Mouse (Mus musculus) hindbrain, embryonic 16.5 days (tissue): ENCODE measurements around the gene Slc5a4a. TPM values are rescaled to one million over a fixed set of nuclear protein-coding genes. Genes with fewer than 3 reads are reported as not detected.

Experiments used
- ATAC-seq: fragments of 200-750 bp; cut with Nextera tagmentation; 2 replicates; pipeline ENCODE4 v1.8.0; 2017; ENCODE audit warnings: moderate TSS enrichment, moderate library complexity
- H3K27ac ChIP-seq: fragments of 300-500 bp; sonication (generic); 2 replicates; pipeline ENCODE4 v1.5.1; 2014; ENCODE audit warnings: low read depth, mild to moderate bottlenecking, control low read depth, low read length, moderate library complexity
- H3K27me3 ChIP-seq: fragments of 300-500 bp; sonication (generic); replicated peaks from 2 replicates; pipeline ENCODE4 v1.6.1; 2014; ENCODE audit warnings: low read length; ENCODE audit not compliant: control insufficient read depth, insufficient read depth
- H3K36me3 ChIP-seq: fragments of 300-500 bp; sonication (generic); 2 replicates; pipeline ENCODE4 v1.6.1; 2014; ENCODE audit warnings: mild to moderate bottlenecking, low read length, moderate library complexity, mixed read lengths; ENCODE audit not compliant: control insufficient read depth, insufficient read depth
- H3K4me1 ChIP-seq: fragments of 300-500 bp; sonication (generic); 2 replicates; pipeline ENCODE4 v1.6.1; 2014; ENCODE audit warnings: low read depth, low read length; ENCODE audit not compliant: control insufficient read depth, insufficient read depth
- H3K4me2 ChIP-seq: fragments of 300-500 bp; sonication (generic); 2 replicates; pipeline ENCODE4 v1.6.1; 2014; ENCODE audit warnings: mild to moderate bottlenecking, low read length, control low read depth, moderate library complexity
- H3K4me3 ChIP-seq: fragments of 300-500 bp; sonication (generic); 2 replicates; pipeline ENCODE4 v1.5.1; 2014; ENCODE audit warnings: mild to moderate bottlenecking, low read length, control low read depth, moderate library complexity
- H3K9ac ChIP-seq: fragments of 300-500 bp; sonication (generic); 2 replicates; pipeline ENCODE4 v1.6.1; 2014; ENCODE audit warnings: low read depth, mild to moderate bottlenecking, control low read depth, low read length, moderate library complexity
- H3K9me3 ChIP-seq: fragments of 300-500 bp; sonication (generic); 2 replicates; pipeline ENCODE4 v1.6.1; 2014; ENCODE audit warnings: mild to moderate bottlenecking, low read length, moderate library complexity; ENCODE audit not compliant: control insufficient read depth
- WGBS: fragments of 180-500 bp; shearing (Covaris S2); extraction: QIAGEN DNeasy Blood & Tissue Kit; methylation state at CpG from one replicate; pipeline ENCODE4 v1.1.7; 2014; 5-methylcytosine and 5-hydroxymethylcytosine counted together
- polyA plus RNA-seq: library from polyadenylated mRNA; unstranded; fragments of >200 nt; fragmentation: Nextera tagmentation; extraction: Ambion mirVana; gene quantifications from 2 replicates; pipeline ENCODE4 v1.2.1, GENCODE M21; 2015

Slc5a4a gene
- polyA plus RNA-seq, 1 experiment from 2014 or later: 0.11 TPM

GRCm38 (mm10) chr10:76155911-76156310, 8.7 kb downstream of the Slc5a4a start:
- no peak overlapping the region for H3K27ac ChIP-seq
- no peaks in the 10 kb centered on the region for H3K27me3 ChIP-seq
- H3K36me3 ChIP-seq: no peaks in the 10 kb centered on the region
- H3K9me3 ChIP-seq: no peaks in the 10 kb centered on the region
- WGBS: 79% methylated on average over 6 of the region's 7 CpGs
- H3K9ac ChIP-seq: no peak overlapping the region
- no peak for ATAC-seq
- no peak overlapping the region for H3K4me2 ChIP-seq
- H3K4me3 ChIP-seq: no peak overlapping the region
- H3K4me1 ChIP-seq: no peaks in the 10 kb centered on the region

GRCm38 (mm10) chr10:76157528-76157927, 10.3 kb downstream of the Slc5a4a start:
- H3K4me1 ChIP-seq: no peaks in the 10 kb centered on the region
- H3K4me2 ChIP-seq: no peak overlapping the region
- ATAC-seq: no peak
- H3K27ac ChIP-seq: no peak overlapping the region
- no peaks in the 10 kb centered on the region for H3K36me3 ChIP-seq
- H3K4me3 ChIP-seq: no peak overlapping the region
- H3K27me3 ChIP-seq: no peaks in the 10 kb centered on the region
- 88% methylated on average over 5 of the region's 5 CpGs for WGBS
- H3K9me3 ChIP-seq: no peaks in the 10 kb centered on the region
- H3K9ac ChIP-seq: no peak overlapping the region

DNA sequence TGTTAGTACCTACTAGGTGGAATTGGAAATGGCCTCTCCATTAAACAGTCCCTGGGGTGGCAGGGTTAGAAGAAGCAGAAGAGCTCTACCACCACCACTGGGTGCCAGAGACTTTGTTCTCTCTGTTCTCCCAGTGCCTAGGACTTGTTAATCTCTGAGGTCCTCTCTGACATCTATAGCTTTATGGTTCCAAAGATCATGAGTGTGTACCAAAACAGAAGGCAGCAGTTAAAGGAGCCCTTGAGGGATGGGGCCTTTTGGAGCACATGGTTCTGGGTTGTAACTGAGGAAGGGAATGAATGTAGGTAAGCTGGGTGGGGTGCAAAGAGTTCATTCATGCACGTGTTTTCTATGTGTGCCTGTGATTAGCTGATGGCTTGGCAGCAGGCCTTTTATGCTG, 10.8 kb downstream of the Slc5a4a start:
- Histone ChIP-seq H3K36me3 (no peaks in the 10 kb centered on the region), H3K27ac (no peak overlapping the region), H3K4me3 (no peak overlapping the region), H3K9ac (no peak overlapping the region), H3K4me2 (no peak overlapping the region), H3K4me1 (no peaks in the 10 kb centered on the region), H3K9me3 (no peaks in the 10 kb centered on the region), H3K27me3 (no peaks in the 10 kb centered on the region)
- ATAC-seq: no peak
- 78% methylated on average over 1 of the region's 1 CpGs for WGBS

- H3K9me3 ChIP-seq: no peaks in the 10 kb centered on the region
- no peaks in the 10 kb centered on the region for H3K27me3 ChIP-seq
- no peak overlapping the region for H3K27ac ChIP-seq
- ATAC-seq: no peak
- WGBS: 60% methylated on average over 2 of the region's 2 CpGs
- no peak overlapping the region for H3K9ac ChIP-seq
- H3K4me3 ChIP-seq: no peak overlapping the region
- no peak overlapping the region for H3K4me2 ChIP-seq
- H3K4me1 ChIP-seq: no peaks in the 10 kb centered on the region
- H3K36me3 ChIP-seq: no peaks in the 10 kb centered on the region
Observed at GRCm38 (mm10) chr10:76174899-76175298, 27.6 kb downstream of the Slc5a4a start.

GRCm38 (mm10) chr10:76185216-76185615, 38.0 kb downstream of the Slc5a4a start:
- Histone ChIP-seq H3K36me3 (no peaks in the 10 kb centered on the region), H3K4me2 (no peak overlapping the region), H3K9ac (no peak overlapping the region), H3K9me3 (no peaks in the 10 kb centered on the region), H3K27ac (no peak overlapping the region), H3K4me1 (no peaks in the 10 kb centered on the region), H3K27me3 (no peaks in the 10 kb centered on the region), H3K4me3 (no peak overlapping the region)
- ATAC-seq: no peak
- 81% methylated on average over 4 of the region's 4 CpGs for WGBS

GRCm38 (mm10) chr10:76188010-76188409, 40.8 kb downstream of the Slc5a4a start:
- WGBS: 100% methylated on average over 1 of the region's 1 CpGs
- Histone ChIP-seq H3K27me3 (no peaks in the 10 kb centered on the region), H3K4me3 (no peak overlapping the region), H3K9me3 (no peaks in the 10 kb centered on the region), H3K36me3 (no peaks in the 10 kb centered on the region), H3K27ac (no peak overlapping the region), H3K4me2 (no peak overlapping the region), H3K4me1 (no peaks in the 10 kb centered on the region), H3K9ac (no peak overlapping the region)
- ATAC-seq: no peak

DNA sequence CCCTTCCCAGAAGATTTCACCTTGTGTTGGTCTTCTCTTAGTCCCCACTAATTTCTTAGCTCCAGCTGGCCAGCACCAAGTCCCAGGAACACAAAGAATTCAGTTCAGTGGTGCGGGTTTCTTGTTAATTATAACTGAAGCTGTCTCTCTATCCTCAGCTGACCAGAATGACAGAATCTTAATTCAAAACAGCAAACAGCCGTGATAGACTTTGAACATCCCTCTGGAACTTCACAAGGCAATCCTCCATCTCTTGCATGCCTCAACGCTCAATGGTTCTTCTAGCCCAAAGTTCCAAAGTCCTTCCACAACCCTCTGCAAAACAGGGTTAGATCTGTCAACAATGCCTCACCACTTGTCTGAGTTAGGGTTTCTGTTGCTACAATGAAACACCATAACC, 54.2 kb downstream of the Slc5a4a start:
- H3K27ac ChIP-seq: no peak overlapping the region
- H3K27me3 ChIP-seq: no peaks in the 10 kb centered on the region
- no peak for ATAC-seq
- 91% methylated on average over 3 of the region's 3 CpGs for WGBS
- H3K36me3 ChIP-seq: no peaks in the 10 kb centered on the region
- H3K9me3 ChIP-seq: no peaks in the 10 kb centered on the region
- H3K4me2 ChIP-seq: no peak overlapping the region
- H3K4me1 ChIP-seq: 0 out of 2 replicates have a peak, but pooled peaks cover 2% of the 10 kb centered on the region
- no peak overlapping the region for H3K4me3 ChIP-seq
- no peak overlapping the region for H3K9ac ChIP-seq

DNA sequence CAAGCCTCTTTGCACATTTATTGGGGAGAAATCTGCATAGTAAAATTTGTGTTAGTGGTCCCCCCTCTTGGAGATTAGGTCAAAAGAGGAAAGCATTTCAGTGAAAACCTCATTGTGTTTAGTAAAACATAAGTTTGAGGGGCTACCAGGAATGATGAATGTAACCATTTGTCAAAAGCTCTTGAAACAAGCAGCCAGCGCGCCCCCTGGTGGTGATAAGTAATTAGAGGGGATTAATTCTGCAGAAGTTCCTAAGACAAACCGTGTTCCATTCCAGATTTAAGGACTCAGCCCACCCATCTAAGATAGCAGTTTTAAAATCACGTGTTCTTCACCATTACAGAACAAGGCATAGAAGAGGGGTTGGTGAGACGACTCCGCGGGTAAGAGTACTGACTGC, 54.7 kb downstream of the Slc5a4a start:
- no peak overlapping the region for H3K4me3 ChIP-seq
- no peak overlapping the region for H3K4me2 ChIP-seq
- no peak overlapping the region for H3K9ac ChIP-seq
- ATAC-seq: no peak
- 19% methylated on average over 7 of the region's 7 CpGs for WGBS
- no peaks in the 10 kb centered on the region for H3K9me3 ChIP-seq
- 0 out of 2 replicates have a peak, but pooled peaks cover 2% of the 10 kb centered on the region for H3K36me3 ChIP-seq
- no peak overlapping the region for H3K27ac ChIP-seq
- no peaks in the 10 kb centered on the region for H3K27me3 ChIP-seq
- 0 out of 2 replicates have a peak, but pooled peaks cover 2% of the 10 kb centered on the region for H3K4me1 ChIP-seq

GRCm38 (mm10) chr10:76203798-76204283, 56.6 kb downstream of the Slc5a4a start:
- H3K27ac ChIP-seq: no peak overlapping the region
- peak overlapping the region; percentile 53 for H3K9ac ChIP-seq
- H3K27me3 ChIP-seq: no peaks in the 10 kb centered on the region
- H3K9me3 ChIP-seq: no peaks in the 10 kb centered on the region
- H3K4me3 ChIP-seq: peak overlapping the region; percentile 39
- 0 out of 2 replicates have a peak, but pooled peaks cover 2% of the 10 kb centered on the region for H3K4me1 ChIP-seq
- peaks cover 15% of the 10 kb centered on the region for H3K36me3 ChIP-seq
- peak overlapping the region; percentile 63 for H3K4me2 ChIP-seq
- 25% methylated on average over 17 of the region's 18 CpGs for WGBS
- ATAC-seq: peak; percentile 37
